Mouse (Mus musculus) kidney, embryonic 16.5 days (tissue): ENCODE measurements around the gene Ddit4. TPM values are rescaled to one million over a fixed set of nuclear protein-coding genes. Genes with fewer than 3 reads are reported as not detected.
A peak's percentile ranks its signal among the peaks of the same experiment; 100 is the strongest.

Source experiments
- ATAC-seq: fragments of 200-750 bp; cut with Nextera tagmentation; 2 replicates; pipeline ENCODE4 v1.8.0; 2017; ENCODE audit warnings: moderate TSS enrichment; ENCODE audit not compliant: low FRiP score, low TSS enrichment
- H3K27ac ChIP-seq: fragments of 300-500 bp; sonication (generic); 2 replicates; pipeline ENCODE4 v1.5.1; 2014; ENCODE audit warnings: low read length
- H3K27me3 ChIP-seq: fragments of 300-500 bp; sonication (generic); 2 replicates; pipeline ENCODE4 v1.6.1; 2014; ENCODE audit warnings: low read length, control low read depth, mixed read lengths; ENCODE audit not compliant: insufficient read depth
- H3K36me3 ChIP-seq: fragments of 300-500 bp; sonication (generic); 2 replicates; pipeline ENCODE4 v1.6.1; 2014; ENCODE audit warnings: low read length, control low read depth, mixed read lengths; ENCODE audit not compliant: insufficient read depth
- H3K4me1 ChIP-seq: fragments of 300-500 bp; sonication (generic); 2 replicates; pipeline ENCODE4 v1.6.1; 2014; ENCODE audit warnings: low read length, control low read depth, mixed read lengths; ENCODE audit not compliant: insufficient read depth
- H3K4me2 ChIP-seq: fragments of 300-500 bp; sonication (generic); replicated peaks from 2 replicates; pipeline ENCODE4 v1.6.1; 2014; ENCODE audit warnings: low read depth, low read length
- H3K4me3 ChIP-seq: fragments of 300-500 bp; sonication (generic); 2 replicates; pipeline ENCODE4 v1.5.1; 2014; ENCODE audit warnings: mild to moderate bottlenecking, low read length
- H3K9ac ChIP-seq: fragments of 300-500 bp; sonication (generic); replicated peaks from 2 replicates; pipeline ENCODE4 v1.6.1; 2014; ENCODE audit warnings: low read length
- H3K9me3 ChIP-seq: fragments of 300-500 bp; sonication (generic); 2 replicates; pipeline ENCODE4 v1.6.1; 2016; ENCODE audit warnings: low read length, control low read depth
- WGBS: fragments of 180-500 bp; shearing (Covaris S2); extraction: QIAGEN DNeasy Blood & Tissue Kit; methylation state at CpG from one replicate; pipeline ENCODE4 v1.1.7; 2014; 5-methylcytosine and 5-hydroxymethylcytosine counted together
- polyA plus RNA-seq: library from polyadenylated mRNA; unstranded; fragments of >200 nt; fragmentation: Nextera tagmentation; extraction: Ambion mirVana; gene quantifications from 2 replicates; pipeline ENCODE4 v1.2.1, GENCODE M21; 2015

Gene Ddit4
- polyA plus RNA-seq, 1 experiment from 2014 or later, result 31.9 TPM

DNA sequence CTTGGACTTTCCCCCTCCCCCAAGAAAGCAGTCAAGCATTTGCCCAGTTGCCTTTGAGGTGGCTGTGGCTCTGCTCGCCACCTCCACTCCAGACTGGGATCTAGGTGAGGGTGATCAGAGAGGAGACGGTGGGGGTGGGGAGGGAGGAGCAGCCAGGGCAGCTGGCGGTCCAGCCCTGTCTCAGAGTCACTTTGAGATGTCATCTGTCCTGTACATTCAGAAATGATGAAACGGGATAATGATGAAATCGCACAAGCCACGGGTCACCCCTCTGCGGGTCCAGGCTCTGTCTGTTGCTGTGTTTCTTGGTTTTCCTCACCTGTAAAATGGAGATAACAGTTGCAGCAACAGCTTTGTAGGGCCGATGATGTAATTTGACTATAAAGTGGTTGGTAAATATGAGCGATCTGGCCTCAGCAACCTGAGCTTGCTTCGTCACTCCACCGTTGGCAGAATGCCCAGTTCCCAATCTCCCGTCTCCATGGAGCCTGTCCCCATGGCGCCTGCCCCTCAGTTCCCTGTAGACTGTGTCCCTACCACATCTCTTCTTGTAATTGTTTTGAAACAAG, 8.1 kb downstream of the Ddit4 start:
- peak overlapping the region; percentile 70 for H3K4me2 ChIP-seq
- peak overlapping the region; percentile 75 for H3K27ac ChIP-seq
- 35% methylated on average over 13 of the region's 13 CpGs for WGBS
- no peaks in the 10 kb centered on the region for H3K36me3 ChIP-seq
- H3K9me3 ChIP-seq, result no peaks in the 10 kb centered on the region
- H3K4me3 ChIP-seq, result peak overlapping the region; percentile 35
- H3K4me1 ChIP-seq, result peaks cover 27% of the 10 kb centered on the region
- ATAC-seq, result peak; percentile 57
- no peaks in the 10 kb centered on the region for H3K27me3 ChIP-seq
- H3K9ac ChIP-seq, result peak overlapping the region; percentile 59

GRCm38 (mm10) chr10:59942847-59943420, 8.7 kb downstream of the Ddit4 start:
- Histone ChIP-seq H3K4me3 (peak overlapping the region; percentile 35), H3K9ac (peak overlapping the region; percentile 59), H3K4me1 (peaks cover 21% of the 10 kb centered on the region), H3K27me3 (no peaks in the 10 kb centered on the region), H3K27ac (peak overlapping the region; percentile 75), H3K36me3 (no peaks in the 10 kb centered on the region), H3K9me3 (no peaks in the 10 kb centered on the region), H3K4me2 (peak overlapping the region; percentile 70)
- ATAC-seq, result peak; percentile 68
- WGBS, result 2% methylated on average over 16 of the region's 16 CpGs

GRCm38 (mm10) chr10:59942281-59942846, 9.3 kb downstream of the Ddit4 start:
- H3K27ac ChIP-seq, result peak overlapping the region; percentile 75; the same call in 1 of the 2 replicates
- WGBS, result 48% methylated on average over 15 of the region's 21 CpGs
- no peaks in the 10 kb centered on the region for H3K36me3 ChIP-seq
- H3K9me3 ChIP-seq, result no peaks in the 10 kb centered on the region
- H3K27me3 ChIP-seq, result no peaks in the 10 kb centered on the region
- peak overlapping the region; percentile 70 for H3K4me2 ChIP-seq
- H3K9ac ChIP-seq, result peak overlapping the region; percentile 59
- H3K4me1 ChIP-seq, result peaks cover 20% of the 10 kb centered on the region
- no peak; the same call in 1 of the 2 replicates for ATAC-seq
- H3K4me3 ChIP-seq, result peak overlapping the region; percentile 35

- Histone ChIP-seq H3K9ac (no peak overlapping the region), H3K27ac (no peak overlapping the region), H3K36me3 (no peaks in the 10 kb centered on the region), H3K9me3 (no peaks in the 10 kb centered on the region), H3K4me3 (no peak overlapping the region), H3K4me2 (no peak overlapping the region), H3K27me3 (no peaks in the 10 kb centered on the region), H3K4me1 (peaks cover 20% of the 10 kb centered on the region)
- no peak for ATAC-seq
- WGBS, result 38% methylated on average over 1 of the region's 1 CpGs
Observed at GRCm38 (mm10) chr10:59939081-59939480, 12.6 kb downstream of the Ddit4 start.

DNA sequence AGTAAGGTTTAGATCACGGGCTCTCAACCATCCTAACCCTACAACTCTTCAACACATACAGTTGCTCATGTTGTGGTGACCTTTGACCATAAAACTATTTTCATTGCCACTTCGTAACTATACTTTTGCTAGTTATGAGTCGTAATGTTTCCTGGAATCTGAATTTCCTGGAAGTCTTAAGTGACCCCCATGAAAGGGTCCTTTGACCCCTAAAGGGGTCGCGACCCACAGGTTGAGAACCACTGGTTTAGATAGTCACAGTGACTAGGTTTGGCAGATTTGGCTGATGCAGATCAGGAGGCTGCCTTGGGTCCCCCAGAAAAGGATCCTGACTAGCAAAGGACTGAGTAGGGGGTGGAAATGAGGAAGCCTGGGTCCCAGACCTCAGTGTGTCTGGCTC, 13.0 kb downstream of the Ddit4 start:
- Histone ChIP-seq H3K27ac (no peak overlapping the region), H3K36me3 (no peaks in the 10 kb centered on the region), H3K9ac (no peak overlapping the region), H3K9me3 (no peaks in the 10 kb centered on the region), H3K4me1 (peaks cover 19% of the 10 kb centered on the region), H3K4me2 (no peak overlapping the region), H3K4me3 (no peak overlapping the region), H3K27me3 (no peaks in the 10 kb centered on the region)
- WGBS, result 72% methylated on average over 5 of the region's 5 CpGs
- ATAC-seq, result no peak

DNA sequence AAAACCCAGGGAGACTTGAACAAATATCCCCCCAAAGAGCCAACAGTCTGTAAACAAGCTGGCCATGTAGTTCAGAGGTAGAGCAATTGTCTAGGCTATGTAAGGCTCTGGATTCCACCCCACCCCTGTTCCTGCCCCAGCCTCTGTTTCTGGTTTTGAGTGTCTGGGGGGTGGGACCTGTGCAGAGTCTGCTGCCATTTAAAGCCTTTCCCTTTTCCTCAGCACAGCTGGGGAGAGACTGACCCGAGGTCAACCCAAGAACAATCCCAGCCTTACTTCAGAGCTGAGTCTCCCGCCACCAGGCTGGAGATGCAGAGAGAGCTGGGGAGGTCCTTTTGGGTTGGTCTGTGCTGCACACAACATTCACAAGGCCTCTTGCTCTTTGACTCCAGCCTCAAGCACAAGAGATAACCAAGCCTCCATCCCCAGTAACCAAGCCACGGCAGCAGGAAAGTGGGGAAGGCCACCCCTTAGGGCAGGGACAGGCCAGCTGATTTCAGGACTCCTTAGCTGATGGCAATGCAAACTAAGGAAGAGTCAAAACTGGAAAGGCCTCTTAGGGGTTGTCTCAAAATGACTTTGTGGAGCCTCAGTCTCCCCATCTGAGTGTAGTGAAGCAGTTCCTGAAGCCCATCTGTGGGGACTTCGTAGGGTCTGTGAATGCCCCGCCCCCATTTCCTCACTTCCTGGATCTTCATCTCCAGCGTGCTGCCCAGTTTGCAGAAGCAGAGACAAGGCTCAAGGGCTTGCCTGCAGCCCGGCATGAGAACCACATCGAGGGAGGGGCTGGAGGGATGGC, 15.4 kb downstream of the Ddit4 start:
- 50% methylated on average over 8 of the region's 8 CpGs for WGBS
- Histone ChIP-seq H3K4me3 (no peak overlapping the region), H3K27me3 (no peaks in the 10 kb centered on the region), H3K27ac (no peak overlapping the region), H3K9me3 (no peaks in the 10 kb centered on the region), H3K4me2 (no peak overlapping the region), H3K9ac (no peak overlapping the region), H3K36me3 (no peaks in the 10 kb centered on the region), H3K4me1 (0 out of 2 replicates have a peak, but pooled peaks cover under 1% of the 10 kb centered on the region)
- ATAC-seq, result peak; percentile 49; the same call in 1 of the 2 replicates

DNA sequence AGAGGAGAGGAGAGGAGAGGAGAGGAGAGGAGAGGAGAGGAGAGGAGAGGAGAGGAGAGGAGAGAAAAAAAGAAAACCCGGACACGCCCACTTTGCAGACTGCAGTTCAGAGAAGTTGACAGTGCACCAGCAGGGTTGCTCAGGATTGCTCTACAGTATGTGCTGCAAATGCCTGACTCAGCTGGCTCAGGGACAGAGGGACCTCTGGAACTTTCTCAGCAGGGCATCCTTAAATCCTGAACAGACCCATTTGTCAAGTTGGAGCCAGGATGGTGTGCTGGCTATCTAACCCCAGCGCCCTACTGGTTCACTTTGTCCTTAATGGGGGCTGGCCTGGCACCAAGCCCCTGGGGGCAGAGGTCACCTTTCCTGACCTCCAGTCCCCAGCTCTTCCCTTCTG, 17.6 kb downstream of the Ddit4 start:
- no peak overlapping the region for H3K27ac ChIP-seq
- 0 out of 2 replicates have a peak, but pooled peaks cover 4% of the 10 kb centered on the region for H3K4me1 ChIP-seq
- no peak overlapping the region for H3K4me3 ChIP-seq
- H3K9me3 ChIP-seq, result no peaks in the 10 kb centered on the region
- H3K4me2 ChIP-seq, result no peak overlapping the region
- no peaks in the 10 kb centered on the region for H3K27me3 ChIP-seq
- ATAC-seq, result no peak
- H3K36me3 ChIP-seq, result no peaks in the 10 kb centered on the region
- WGBS, result 59% methylated on average over 3 of the region's 3 CpGs
- H3K9ac ChIP-seq, result no peak overlapping the region

- H3K4me3 ChIP-seq, result no peak overlapping the region
- 0 out of 2 replicates have a peak, but pooled peaks cover 4% of the 10 kb centered on the region for H3K4me1 ChIP-seq
- no peak overlapping the region for H3K9ac ChIP-seq
- WGBS, result 72% methylated on average over 6 of the region's 6 CpGs
- no peaks in the 10 kb centered on the region for H3K27me3 ChIP-seq
- no peaks in the 10 kb centered on the region for H3K9me3 ChIP-seq
- no peak overlapping the region for H3K27ac ChIP-seq
- ATAC-seq, result no peak
- no peak overlapping the region for H3K4me2 ChIP-seq
- no peaks in the 10 kb centered on the region for H3K36me3 ChIP-seq
Observed at GRCm38 (mm10) chr10:59932521-59932920, 19.1 kb downstream of the Ddit4 start.

DNA sequence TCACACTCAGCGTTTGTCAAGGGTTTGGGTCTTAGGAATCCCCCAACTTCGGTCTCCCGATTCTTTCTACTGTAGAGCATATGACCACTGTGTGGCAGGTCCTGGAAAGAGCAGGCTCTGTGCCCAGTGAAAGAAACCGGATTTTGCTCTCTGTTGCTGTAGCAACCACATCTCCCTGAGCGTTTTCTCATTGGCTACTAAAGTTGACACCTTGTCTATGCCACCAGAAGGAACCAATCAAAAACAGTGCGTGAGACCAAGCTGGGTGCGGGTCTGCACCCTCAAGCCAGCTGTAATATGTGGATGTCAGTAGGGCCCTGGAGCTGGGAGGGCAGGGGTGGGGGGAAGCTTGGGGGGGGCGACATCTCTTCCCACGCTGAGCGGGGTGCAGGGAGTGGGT, 20.6 kb downstream of the Ddit4 start:
- Histone ChIP-seq H3K27me3 (no peaks in the 10 kb centered on the region), H3K27ac (no peak overlapping the region), H3K4me2 (no peak overlapping the region; the same call in 1 of the 2 replicates), H3K36me3 (no peaks in the 10 kb centered on the region), H3K4me3 (no peak overlapping the region), H3K9me3 (no peaks in the 10 kb centered on the region), H3K4me1 (0 out of 2 replicates have a peak, but pooled peaks cover 4% of the 10 kb centered on the region), H3K9ac (no peak overlapping the region)
- 29% methylated on average over 10 of the region's 10 CpGs for WGBS
- peak; percentile 74 for ATAC-seq
